Mouse (Mus musculus): ENCODE measurements at regions not wholly inside any gene's neighbourhood (a gene's known extent, or its start where the extent isn't known, plus 50 kb on each side); places are given as distances from the start of the nearest gene placed in this dataset.

GRCm38 (mm10) chr1:183562853-183563252 lies 144.8 kb downstream of the Hhipl2 start:
- TF ChIP-seq GATA1 (IDR thresholded peaks at IDR 0.05; ENCODE audit: borderline replicate concordance, low read length) = no peak
- TF ChIP-seq FLI1 (IDR thresholded peaks at IDR 0.05; ENCODE audit: low read length) = no peak
